Mouse (Mus musculus): Measurements from ENCODE around the gene Actrt2. TPM values are rescaled to one million over a fixed set of nuclear protein-coding genes. Genes with fewer than 3 reads are reported as not detected.

Gene Actrt2
- polyA plus RNA-seq, 1 experiment from 2014 or later: not detected

DNA sequence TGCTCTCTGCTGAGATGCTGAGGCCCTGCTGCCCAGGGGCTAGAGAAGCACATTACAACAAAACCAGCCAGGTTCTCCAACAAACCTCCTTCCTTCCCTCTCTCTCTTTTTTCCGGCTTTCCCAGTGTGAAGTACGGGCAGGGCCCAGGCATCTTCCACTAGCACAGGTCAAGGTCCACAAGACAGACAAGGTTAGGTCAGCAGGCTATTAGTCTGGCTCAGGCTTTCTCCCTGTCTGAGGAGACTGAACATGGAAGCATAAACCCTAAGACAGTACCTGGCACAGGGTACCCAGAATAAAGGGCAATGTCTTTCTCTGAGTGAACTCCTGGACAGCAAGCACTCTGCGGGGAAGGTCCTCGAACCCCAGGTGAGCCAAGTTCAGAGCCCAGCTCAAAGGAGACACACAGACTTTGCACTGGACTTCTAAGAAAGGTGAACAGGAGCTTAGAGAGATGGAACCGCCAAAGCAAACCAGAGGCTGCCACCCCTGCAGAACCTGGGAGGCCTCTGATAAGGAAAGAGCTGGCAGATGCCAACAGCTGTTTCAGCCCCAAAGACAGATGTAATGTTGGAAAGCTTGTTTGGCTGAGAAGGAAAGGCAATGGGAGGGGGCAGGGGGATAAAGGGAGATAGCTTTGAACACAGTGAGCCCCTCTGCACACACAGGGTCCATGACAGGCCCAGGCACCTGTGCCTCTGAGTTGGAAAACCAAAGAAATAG is 40.1 kb downstream of the Actrt2 start:
- Histone ChIP-seq H3K4me1 (replicated peaks) (peaks cover 98% of the 10 kb centered on the region), H3K9ac (replicated peaks) (peak overlapping the region; percentile 34; the same call in 1 of the 2 replicates)
- WGBS: 83% methylated on average over 5 of the region's 5 CpGs

DNA sequence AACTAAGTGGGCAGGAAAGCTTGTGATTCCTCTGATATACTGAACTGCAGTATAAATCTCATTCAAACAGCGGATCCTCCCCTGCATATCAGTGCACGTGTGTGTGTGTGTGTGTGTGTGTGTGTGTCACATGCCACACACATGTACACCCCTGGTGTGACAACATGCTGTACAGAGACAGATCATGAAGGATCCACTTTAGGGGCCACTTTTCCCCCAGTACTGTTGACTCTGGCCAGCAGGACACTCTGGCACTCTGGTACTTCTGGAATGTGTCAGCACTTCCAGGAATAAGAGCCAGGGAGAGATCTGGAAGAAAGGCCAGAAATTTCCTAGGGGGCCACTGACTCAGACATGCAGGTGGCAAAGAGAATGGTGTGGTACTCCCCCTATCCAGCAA is 41.4 kb downstream of the Actrt2 start:
- peak overlapping the region; percentile 6; the same call in 1 of the 2 replicates for H3K4me2 ChIP-seq
- no peak overlapping the region for H3K9ac ChIP-seq (replicated peaks)
- no peak overlapping the region for H3K27ac ChIP-seq
- no peaks in the 10 kb centered on the region for H3K9me3 ChIP-seq
- 93% methylated on average over 2 of the region's 2 CpGs for WGBS
- H3K4me3 ChIP-seq (replicated peaks): no peak overlapping the region
- peaks cover 13% of the 10 kb centered on the region; the same call in 1 of the 2 replicates for H3K36me3 ChIP-seq
- ATAC-seq (ENCODE audit: insufficient number of reproducible peaks, insufficient read depth, low FRiP score, low TSS enrichment, low read depth): no peak
- H3K27me3 ChIP-seq: no peaks in the 10 kb centered on the region; the same call in 1 of the 2 replicates
- peaks cover 99% of the 10 kb centered on the region for H3K4me1 ChIP-seq (replicated peaks)

More for the DNA sequence above, 40.1 kb downstream of the Actrt2 start:
- Histone ChIP-seq H3K4me2 (0 out of 2 replicates have a peak overlapping the region, but pooled peaks have one; percentile 4), H3K4me3 (replicated peaks) (no peak overlapping the region), H3K27ac (peak overlapping the region; percentile 56), H3K9me3 (no peaks in the 10 kb centered on the region), H3K27me3 (peaks cover 6% of the 10 kb centered on the region), H3K36me3 (peaks cover 6% of the 10 kb centered on the region; the same call in 1 of the 2 replicates)
- no peak for ATAC-seq (ENCODE audit: insufficient number of reproducible peaks, insufficient read depth, low FRiP score, low TSS enrichment, low read depth)

GRCm38 (mm10) chr4:154625710-154626109 is 42.0 kb downstream of the Actrt2 start:
- ATAC-seq (ENCODE audit: insufficient number of reproducible peaks, insufficient read depth, low FRiP score, low TSS enrichment, low read depth): no peak
- Histone ChIP-seq H3K27me3 (no peaks in the 10 kb centered on the region; the same call in 1 of the 2 replicates), H3K4me2 (no peak overlapping the region), H3K9ac (replicated peaks) (no peak overlapping the region; the same call in 1 of the 2 replicates), H3K4me1 (replicated peaks) (peaks cover 99% of the 10 kb centered on the region), H3K27ac (peak overlapping the region; percentile 9; the same call in 1 of the 2 replicates), H3K4me3 (replicated peaks) (no peak overlapping the region), H3K36me3 (peaks cover 17% of the 10 kb centered on the region; the same call in 1 of the 2 replicates), H3K9me3 (no peaks in the 10 kb centered on the region)
- WGBS: 53% methylated on average over 14 of the region's 14 CpGs

GRCm38 (mm10) chr4:154623241-154623640 is 44.4 kb downstream of the Actrt2 start:
- peaks cover 99% of the 10 kb centered on the region for H3K4me1 ChIP-seq (replicated peaks)
- no peak overlapping the region for H3K27ac ChIP-seq
- H3K4me2 ChIP-seq: no peak overlapping the region
- WGBS: 85% methylated on average over 3 of the region's 3 CpGs
- no peaks in the 10 kb centered on the region for H3K9me3 ChIP-seq
- H3K9ac ChIP-seq (replicated peaks): no peak overlapping the region
- H3K4me3 ChIP-seq (replicated peaks): no peak overlapping the region
- ATAC-seq (ENCODE audit: insufficient number of reproducible peaks, insufficient read depth, low FRiP score, low TSS enrichment, low read depth): no peak
- H3K27me3 ChIP-seq: no peaks in the 10 kb centered on the region; the same call in 1 of the 2 replicates
- H3K36me3 ChIP-seq: peaks cover 19% of the 10 kb centered on the region; the same call in 1 of the 2 replicates

- Histone ChIP-seq H3K4me3 (replicated peaks) (no peak overlapping the region), H3K27me3 (no peaks in the 10 kb centered on the region; the same call in 1 of the 2 replicates), H3K4me1 (replicated peaks) (peaks cover 99% of the 10 kb centered on the region), H3K9me3 (no peaks in the 10 kb centered on the region), H3K9ac (replicated peaks) (no peak overlapping the region), H3K4me2 (no peak overlapping the region), H3K27ac (no peak overlapping the region), H3K36me3 (peaks cover 20% of the 10 kb centered on the region; the same call in 1 of the 2 replicates)
- ATAC-seq (ENCODE audit: insufficient number of reproducible peaks, insufficient read depth, low FRiP score, low TSS enrichment, low read depth): no peak
- 93% methylated on average over 4 of the region's 4 CpGs for WGBS
Observed at GRCm38 (mm10) chr4:154622521-154622920, 45.1 kb downstream of the Actrt2 start.

Other genes with a start within 250 kb of the Actrt2 start
- 97.9 and 115 TPM in 2 replicates for gene Prdm16, start 31.0 kb downstream of the Actrt2 start, polyA plus RNA-seq (2016; fragmentation: Nextera tagmentation; extraction: Ambion mirVana)
- gene Ttc34, start 169.6 kb upstream of the Actrt2 start, polyA plus RNA-seq (2016; fragmentation: Nextera tagmentation; extraction: Ambion mirVana): 0.23 and 0.54 TPM in 2 replicates
- gene Mmel1, start 201.7 kb upstream of the Actrt2 start, polyA plus RNA-seq (2016; fragmentation: Nextera tagmentation; extraction: Ambion mirVana): 0.11 and 0.19 TPM in 2 replicates
- gene Fam213b, start 231.3 kb upstream of the Actrt2 start, polyA plus RNA-seq (2016; fragmentation: Nextera tagmentation; extraction: Ambion mirVana): 42.8 and 43.2 TPM in 2 replicates

Measured in limb, embryonic 12.5 days (tissue).